Mouse (Mus musculus) liver, embryonic 16.5 days (tissue): ENCODE data around the gene Gpnmb. TPM values are rescaled to one million over a fixed set of nuclear protein-coding genes. Genes with fewer than 3 reads are reported as not detected.

Experiments
- ATAC-seq: fragments of 200-750 bp; cut with Nextera tagmentation; 2 replicates; pipeline ENCODE4 v1.8.0; 2017; ENCODE audit warnings: low read depth, mild to moderate bottlenecking, moderate number of reproducible peaks, moderate library complexity
- H3K27ac ChIP-seq: fragments of 300-500 bp; sonication (generic); 2 replicates; pipeline ENCODE4 v1.5.1; 2014; ENCODE audit warnings: mild to moderate bottlenecking, low read length
- H3K27me3 ChIP-seq: fragments of 300-500 bp; sonication (generic); 2 replicates; pipeline ENCODE4 v1.6.1; 2014; ENCODE audit warnings: low read depth, low read length, mixed read lengths; ENCODE audit not compliant: control insufficient read depth, insufficient read depth
- H3K36me3 ChIP-seq: fragments of 300-500 bp; sonication (generic); 2 replicates; pipeline ENCODE4 v1.6.1; 2014; ENCODE audit warnings: mild to moderate bottlenecking; ENCODE audit not compliant: control insufficient read depth, insufficient read depth
- H3K4me1 ChIP-seq: fragments of 300-500 bp; sonication (generic); 2 replicates; pipeline ENCODE4 v1.6.1; 2014; ENCODE audit warnings: low read depth, low read length, mixed read lengths; ENCODE audit not compliant: control insufficient read depth
- H3K4me2 ChIP-seq: fragments of 300-500 bp; sonication (generic); 2 replicates; pipeline ENCODE4 v1.6.1; 2014; ENCODE audit warnings: low read depth, low read length, mixed read lengths
- H3K4me3 ChIP-seq: fragments of 300-500 bp; sonication (generic); 2 replicates; pipeline ENCODE4 v1.5.1; 2014; ENCODE audit warnings: low read depth, mild to moderate bottlenecking, low read length
- H3K9ac ChIP-seq: fragments of 300-500 bp; sonication (generic); 2 replicates; pipeline ENCODE4 v1.6.1; 2014; ENCODE audit warnings: low read depth, low read length
- H3K9me3 ChIP-seq: fragments of 300-500 bp; sonication (generic); replicated peaks from 2 replicates; pipeline ENCODE4 v1.6.1; 2016; ENCODE audit warnings: low read length; ENCODE audit not compliant: control insufficient read depth
- WGBS: fragments of 180-500 bp; shearing (Covaris S2); extraction: QIAGEN DNeasy Blood & Tissue Kit; methylation state at CpG from one replicate; pipeline ENCODE4 v1.1.7; 2014; ENCODE audit not compliant: insufficient replicate concordance; 5-methylcytosine and 5-hydroxymethylcytosine counted together
- polyA plus RNA-seq: library from polyadenylated mRNA; unstranded; fragments of >200 nt; fragmentation: Nextera tagmentation; extraction: Ambion mirVana; gene quantifications from 2 replicates; pipeline ENCODE4 v1.2.1, GENCODE M21; 2015

Gpnmb gene
- 0.25 and 0.48 TPM in 2 replicates for polyA plus RNA-seq

GRCm38 (mm10) chr6:49036275-49037267, at the start of gene Gpnmb:
Gpnmb (plus strand) TSS chr6:49036546.
- Histone ChIP-seq H3K9me3 (no peaks in the 10 kb centered on the region), H3K27me3 (peaks cover 8% of the 10 kb centered on the region), H3K4me2 (peak within 1 kb of the TSS; percentile 22; the same call in 1 of the 2 replicates), H3K4me1 (no peaks in the 10 kb centered on the region), H3K36me3 (no peaks in the 10 kb centered on the region), H3K9ac (no peak within 1 kb of the TSS), H3K4me3 (no peak within 1 kb of the TSS), H3K27ac (no peak within 1 kb of the TSS)
- ATAC-seq, result no peak
- 21% methylated on average over 28 of the region's 28 CpGs for WGBS

DNA sequence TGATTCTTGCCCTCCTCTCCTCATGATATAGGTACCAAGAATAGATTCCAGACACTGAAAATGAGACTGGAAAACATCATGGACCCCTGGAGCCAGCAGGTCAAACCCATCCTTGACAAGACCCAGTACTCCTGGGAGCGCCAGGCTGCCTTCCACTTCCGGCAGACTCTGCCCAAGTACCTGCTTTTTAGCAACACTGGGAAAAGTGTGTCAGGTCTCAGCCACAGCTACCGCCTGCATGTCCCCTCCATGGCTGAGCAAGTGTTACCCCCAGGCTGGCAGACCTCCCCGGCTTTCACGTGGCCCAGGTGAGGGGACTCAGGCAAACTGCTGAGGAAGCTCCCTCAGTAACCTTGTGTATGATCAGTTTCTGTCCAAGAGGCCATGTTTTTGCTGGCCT, 46.4 kb upstream of the Gpnmb start:
- 74% methylated on average over 5 of the region's 5 CpGs for WGBS
- no peaks in the 10 kb centered on the region for H3K9me3 ChIP-seq
- no peaks in the 10 kb centered on the region for H3K36me3 ChIP-seq
- no peak overlapping the region for H3K4me2 ChIP-seq
- no peaks in the 10 kb centered on the region for H3K27me3 ChIP-seq
- no peaks in the 10 kb centered on the region for H3K4me1 ChIP-seq
- H3K9ac ChIP-seq, result no peak overlapping the region
- H3K4me3 ChIP-seq, result no peak overlapping the region
- no peak overlapping the region for H3K27ac ChIP-seq
- no peak for ATAC-seq

GRCm38 (mm10) chr6:48991991-48992390, 44.4 kb upstream of the Gpnmb start:
- no peak overlapping the region for H3K4me3 ChIP-seq
- H3K27me3 ChIP-seq, result no peaks in the 10 kb centered on the region
- no peaks in the 10 kb centered on the region for H3K36me3 ChIP-seq
- no peak for ATAC-seq
- 48% methylated on average over 4 of the region's 4 CpGs for WGBS
- no peak overlapping the region for H3K9ac ChIP-seq
- no peak overlapping the region for H3K4me2 ChIP-seq
- H3K27ac ChIP-seq, result no peak overlapping the region
- H3K9me3 ChIP-seq, result no peaks in the 10 kb centered on the region
- H3K4me1 ChIP-seq, result no peaks in the 10 kb centered on the region

- no peaks in the 10 kb centered on the region for H3K4me1 ChIP-seq
- no peaks in the 10 kb centered on the region for H3K9me3 ChIP-seq
- H3K9ac ChIP-seq, result no peak overlapping the region
- WGBS, result 58% methylated on average over 6 of the region's 6 CpGs
- no peak overlapping the region for H3K27ac ChIP-seq
- ATAC-seq, result no peak
- no peaks in the 10 kb centered on the region for H3K36me3 ChIP-seq
- no peak overlapping the region for H3K4me3 ChIP-seq
- no peaks in the 10 kb centered on the region for H3K27me3 ChIP-seq
- H3K4me2 ChIP-seq, result no peak overlapping the region
Observed at GRCm38 (mm10) chr6:48998186-48998585, 38.2 kb upstream of the Gpnmb start.

DNA sequence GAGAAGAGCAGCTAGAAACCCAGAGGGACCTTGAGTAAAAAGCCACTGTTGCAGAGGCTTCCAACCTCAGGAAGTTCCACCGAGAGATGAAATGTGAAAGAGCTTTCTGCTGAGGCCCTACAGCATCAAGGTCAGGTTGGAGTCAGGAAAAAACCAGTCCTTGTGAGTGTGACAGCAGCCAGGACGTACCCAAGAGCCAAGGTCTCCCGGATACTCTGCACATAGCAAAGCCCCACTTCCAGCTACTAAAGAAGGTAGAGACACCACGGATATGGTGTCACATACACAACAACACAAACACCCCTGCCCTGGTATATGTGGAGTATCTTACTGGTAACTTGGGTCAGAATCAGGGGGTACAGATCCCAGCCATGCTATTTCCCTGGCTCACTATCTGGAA, 37.5 kb upstream of the Gpnmb start:
- Histone ChIP-seq H3K36me3 (no peaks in the 10 kb centered on the region), H3K4me1 (no peaks in the 10 kb centered on the region), H3K4me2 (no peak overlapping the region), H3K27ac (no peak overlapping the region), H3K27me3 (no peaks in the 10 kb centered on the region), H3K4me3 (no peak overlapping the region), H3K9me3 (no peaks in the 10 kb centered on the region), H3K9ac (no peak overlapping the region)
- 65% methylated on average over 4 of the region's 4 CpGs for WGBS
- no peak for ATAC-seq

GRCm38 (mm10) chr6:49003381-49003780, 33.0 kb upstream of the Gpnmb start:
- no peaks in the 10 kb centered on the region for H3K9me3 ChIP-seq
- no peak overlapping the region for H3K4me3 ChIP-seq
- no peaks in the 10 kb centered on the region; the same call in 1 of the 2 replicates for H3K4me1 ChIP-seq
- no peaks in the 10 kb centered on the region for H3K36me3 ChIP-seq
- H3K27me3 ChIP-seq, result no peaks in the 10 kb centered on the region
- ATAC-seq, result no peak
- no peak overlapping the region for H3K27ac ChIP-seq
- WGBS, result 42% methylated on average over 4 of the region's 4 CpGs
- H3K4me2 ChIP-seq, result no peak overlapping the region
- H3K9ac ChIP-seq, result no peak overlapping the region

DNA sequence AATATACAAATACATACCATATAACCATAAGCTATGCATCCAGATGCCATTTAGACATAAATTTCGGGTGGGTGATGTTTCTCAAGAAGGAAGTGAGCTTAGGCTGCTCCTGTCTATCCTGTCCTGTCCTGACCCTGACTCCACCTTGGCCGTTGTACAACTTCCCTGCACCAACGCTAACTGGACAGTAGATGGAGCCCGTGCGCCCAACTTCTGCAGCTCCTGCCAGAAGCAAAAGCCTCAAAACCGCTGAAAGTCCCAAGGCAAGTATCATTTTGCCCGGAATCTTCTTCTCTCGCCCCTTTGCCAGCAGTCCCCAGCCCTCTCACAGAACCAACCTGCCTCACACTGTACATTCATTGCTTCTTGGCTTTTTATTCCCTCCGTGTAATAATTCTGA, 28.4 kb upstream of the Gpnmb start:
- Histone ChIP-seq H3K4me2 (peak overlapping the region; percentile 53), H3K27me3 (no peaks in the 10 kb centered on the region), H3K9me3 (no peaks in the 10 kb centered on the region; the same call in 1 of the 2 replicates), H3K4me3 (peak overlapping the region; percentile 46), H3K36me3 (no peaks in the 10 kb centered on the region), H3K27ac (no peak overlapping the region), H3K9ac (no peak overlapping the region), H3K4me1 (no peaks in the 10 kb centered on the region; the same call in 1 of the 2 replicates)
- ATAC-seq, result no peak
- 1% methylated on average over 9 of the region's 9 CpGs for WGBS

- Histone ChIP-seq H3K27ac (no peak overlapping the region), H3K36me3 (no peaks in the 10 kb centered on the region), H3K9me3 (no peaks in the 10 kb centered on the region; the same call in 1 of the 2 replicates), H3K9ac (no peak overlapping the region), H3K4me3 (peak overlapping the region; percentile 46), H3K27me3 (no peaks in the 10 kb centered on the region), H3K4me1 (no peaks in the 10 kb centered on the region; the same call in 1 of the 2 replicates), H3K4me2 (peak overlapping the region; percentile 53)
- ATAC-seq, result no peak
- 29% methylated on average over 13 of the region's 13 CpGs for WGBS
Observed at GRCm38 (mm10) chr6:49008420-49009160, 27.8 kb upstream of the Gpnmb start.
